Mouse (Mus musculus): ENCODE measurements at regions not wholly inside any gene's neighbourhood (a gene's known extent, or its start where the extent isn't known, plus 50 kb on each side); places are given as distances from the start of the nearest gene placed in this dataset.

- no peak for DNase-seq (ENCODE audit: low spot score)
Measured at GRCm38 (mm10) chr14:87864388-87865215, 448.2 kb downstream of the Tdrd3 start.

- no peak for DNase-seq (ENCODE audit: low spot score)
Measured at GRCm38 (mm10) chr14:87865216-87866202, 449.1 kb downstream of the Tdrd3 start.

- DNase-seq (ENCODE audit: low spot score), result no peak
Measured at GRCm38 (mm10) chr14:87901784-87902183, 485.3 kb downstream of the Tdrd3 start.

- no peak for DNase-seq (ENCODE audit: low spot score)
Measured at GRCm38 (mm10) chr14:87902416-87902815, 486.0 kb downstream of the Tdrd3 start.
